11 mouse cellular contexts compared by ENCODE assay signal in the genomic region with DNA sequence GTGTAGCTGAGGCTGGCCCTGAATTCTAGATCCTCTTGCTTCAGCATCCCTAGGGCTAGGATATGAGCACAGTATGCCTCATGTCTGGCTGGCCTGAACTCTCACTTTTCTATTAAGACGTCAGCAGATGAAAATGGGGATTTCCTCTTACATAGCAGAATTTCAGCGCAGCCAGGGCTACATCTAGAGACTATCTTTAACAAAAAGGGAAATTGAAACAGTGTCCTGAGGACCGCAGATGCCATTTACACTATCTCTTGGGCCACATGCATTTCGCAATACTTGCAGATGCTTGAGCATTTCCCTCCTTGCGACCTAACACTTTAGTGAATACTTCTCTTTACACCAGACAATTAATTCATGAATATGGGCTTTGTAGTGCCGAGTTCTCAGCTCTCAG. TPM values are rescaled to one million over a fixed set of nuclear protein-coding genes. Genes with fewer than 3 reads are reported as not detected.
DNase-seq lines count a peak whose midpoint lies in the region; ATAC-seq lines count a peak whose summit lies in the region.
"Had no signal": no experiment of that assay in that cellular context is flagged by ENCODE, and none has a peak within 500 bp of the region (broad histone marks: within the 10 kb centered on the region; RNA-seq: fewer than 3 reads in every experiment).

No protein-coding gene starts in this region.

- peak; percentile 54 to 68 for DNase-seq in spleen, postnatal 36 days (ENCODE audit: low spot score in 2 of 2)
- no peak for DNase-seq in spleen, postnatal 14 days (ENCODE audit: low spot score in 2 of 2)
- DNase-seq in gastrocnemius, adult 18-20 months (ENCODE audit: low spot score) = no peak
- no peak for DNase-seq in layer of hippocampus, postnatal 10 days (ENCODE audit: low spot score in 2 of 2)
- DNase-seq in adrenal gland, postnatal 4 days (ENCODE audit: low spot score in 2 of 2) = no peak
- DNase-seq: cerebellum, adult 9-11 months; kidney, adult 2 months; thymus, postnatal 36 days had no signal

- peak; percentile 93 for ATAC-seq in common myeloid progenitor, adult 5-6 weeks (replicated peaks; ENCODE audit: low read depth, poor library complexity, severe bottlenecking)
- peak; percentile 91 for ATAC-seq in megakaryocyte progenitor cell, adult 5-6 weeks (replicated peaks; ENCODE audit: poor library complexity)
- ATAC-seq: midbrain, embryonic 16.5 days had no signal

RNA-seq across cellular contexts. Expression of a gene that starts 18.6 kb away (rescaled TPM):
- 33.9 and 37.5 TPM in 2 replicates for total RNA-seq in common myeloid progenitor, adult 5-6 weeks (2017)
- total RNA-seq in megakaryocyte progenitor cell, adult 5-6 weeks (2015) = 41.9 and 51.4 TPM in 2 replicates
- 41.3 and 42.0 TPM in 2 replicates for total RNA-seq in megakaryocyte progenitor cell, adult 5-6 weeks (2017)
- total RNA-seq in gastrocnemius, adult 18-20 months (2021) = 10 to 100 TPM; 73.6 to 77.4 TPM
- total RNA-seq in layer of hippocampus, postnatal 10 days (2021) = 10 to 100 TPM; 56.9 to 60.7 TPM
- total RNA-seq in adrenal gland, postnatal 4 days (2021) = 10 to 100 TPM; 56.4 to 57.1 TPM

Comparison
In these comparisons a context has a peak if more than half of its experiments do, and no peak if none do; other contexts are left out.
1. DNase-seq: peak in spleen, postnatal 36 days (2 of 2); none in spleen, postnatal 14 days (0 of 2), gastrocnemius, adult 18-20 months (single experiment), layer of hippocampus, postnatal 10 days (0 of 2) and adrenal gland, postnatal 4 days (0 of 2).